Mouse (Mus musculus): ENCODE results near the gene Rpl35a.
"Not testable (repeated sequence)": the region's sequence is repeated elsewhere in the genome, so short reads cannot be mapped to it uniquely, and the experiment has no call there.

Rpl35a gene

GRCm38 (mm10) chr16:33055655-33056054, 598 bp upstream of the Rpl35a start:
- no peak for DNase-seq (ENCODE audit: low spot score in 2 of 2)

GRCm38 (mm10) chr16:33056786-33057185, 533 bp downstream of the Rpl35a start:
- DNase-seq (ENCODE audit: low spot score in 2 of 2) = no peak

GRCm38 (mm10) chr16:33058033-33058432, 1.8 kb downstream of the Rpl35a start:
- DNase-seq (ENCODE audit: low spot score in 2 of 2) = no peak

GRCm38 (mm10) chr16:33058656-33059055, 2.4 kb downstream of the Rpl35a start:
- not testable (repeated sequence) for DNase-seq (ENCODE audit: low spot score in 2 of 2)

- no peak for DNase-seq (ENCODE audit: low spot score in 2 of 2)
Observed at GRCm38 (mm10) chr16:33059471-33059870, 3.2 kb downstream of the Rpl35a start.

- no peak for DNase-seq (ENCODE audit: low spot score in 2 of 2)
Observed at GRCm38 (mm10) chr16:33060926-33061325, 4.7 kb downstream of the Rpl35a start.

GRCm38 (mm10) chr16:33061400-33061799, 5.1 kb downstream of the Rpl35a start:
- no peak for DNase-seq (ENCODE audit: low spot score in 2 of 2)

GRCm38 (mm10) chr16:33062024-33062681, 5.9 kb downstream of the Rpl35a start, which contains the start of gene Lmln:
TSS of gene Lmln (plus strand) at chr16:33062521.
- DNase-seq (ENCODE audit: low spot score in 2 of 2) = peak; percentile 86 to 87

GRCm38 (mm10) chr16:33062682-33063131, 6.5 kb downstream of the Rpl35a start:
- peak in 1 of 2 experiments; percentile 66 for DNase-seq (ENCODE audit: low spot score in 2 of 2)

GRCm38 (mm10) chr16:33063267-33063666, 7.0 kb downstream of the Rpl35a start:
- DNase-seq (ENCODE audit: low spot score in 2 of 2) = no peak

GRCm38 (mm10) chr16:33064636-33065035, 8.4 kb downstream of the Rpl35a start:
- DNase-seq (ENCODE audit: low spot score in 2 of 2) = no peak

- DNase-seq (ENCODE audit: low spot score in 2 of 2) = no peak
Observed at GRCm38 (mm10) chr16:33070928-33071327, 14.7 kb downstream of the Rpl35a start.

- no peak for DNase-seq (ENCODE audit: low spot score in 2 of 2)
Observed at GRCm38 (mm10) chr16:33072871-33073557, 16.8 kb downstream of the Rpl35a start.

GRCm38 (mm10) chr16:33074967-33075366, 18.7 kb downstream of the Rpl35a start:
- DNase-seq (ENCODE audit: low spot score in 2 of 2) = no peak

GRCm38 (mm10) chr16:33076078-33076477, 19.8 kb downstream of the Rpl35a start:
- DNase-seq (ENCODE audit: low spot score in 2 of 2) = no peak

- DNase-seq (ENCODE audit: low spot score in 2 of 2) = no peak
Observed at GRCm38 (mm10) chr16:33077069-33077627, 20.9 kb downstream of the Rpl35a start.

GRCm38 (mm10) chr16:33080063-33080462, 23.8 kb downstream of the Rpl35a start:
- DNase-seq (ENCODE audit: low spot score in 2 of 2) = no peak

- DNase-seq (ENCODE audit: low spot score in 2 of 2) = no peak
Observed at GRCm38 (mm10) chr16:33082951-33083350, 26.7 kb downstream of the Rpl35a start.

- DNase-seq (ENCODE audit: low spot score in 2 of 2) = no peak
Observed at GRCm38 (mm10) chr16:33083996-33084395, 27.7 kb downstream of the Rpl35a start.

GRCm38 (mm10) chr16:33085666-33086065, 29.4 kb downstream of the Rpl35a start:
- peak in 1 of 2 experiments; percentile 22 for DNase-seq (ENCODE audit: low spot score in 2 of 2)

All from urinary bladder, postnatal 4 days (tissue).